Mouse (Mus musculus): ENCODE results near the gene Cyp1a1. TPM values are rescaled to one million over a fixed set of nuclear protein-coding genes. Genes with fewer than 3 reads are reported as not detected.

Cyp1a1 gene
- not detected for total RNA-seq (2021)

GRCm38 (mm10) chr9:57687751-57688150, at the start of gene Cyp1a1:
Gene Cyp1a1 (plus strand): TSS chr9:57687928.
- DNase-seq = no peak
- intact Hi-C loops (cut with DNase I) = no loop called here

DNA sequence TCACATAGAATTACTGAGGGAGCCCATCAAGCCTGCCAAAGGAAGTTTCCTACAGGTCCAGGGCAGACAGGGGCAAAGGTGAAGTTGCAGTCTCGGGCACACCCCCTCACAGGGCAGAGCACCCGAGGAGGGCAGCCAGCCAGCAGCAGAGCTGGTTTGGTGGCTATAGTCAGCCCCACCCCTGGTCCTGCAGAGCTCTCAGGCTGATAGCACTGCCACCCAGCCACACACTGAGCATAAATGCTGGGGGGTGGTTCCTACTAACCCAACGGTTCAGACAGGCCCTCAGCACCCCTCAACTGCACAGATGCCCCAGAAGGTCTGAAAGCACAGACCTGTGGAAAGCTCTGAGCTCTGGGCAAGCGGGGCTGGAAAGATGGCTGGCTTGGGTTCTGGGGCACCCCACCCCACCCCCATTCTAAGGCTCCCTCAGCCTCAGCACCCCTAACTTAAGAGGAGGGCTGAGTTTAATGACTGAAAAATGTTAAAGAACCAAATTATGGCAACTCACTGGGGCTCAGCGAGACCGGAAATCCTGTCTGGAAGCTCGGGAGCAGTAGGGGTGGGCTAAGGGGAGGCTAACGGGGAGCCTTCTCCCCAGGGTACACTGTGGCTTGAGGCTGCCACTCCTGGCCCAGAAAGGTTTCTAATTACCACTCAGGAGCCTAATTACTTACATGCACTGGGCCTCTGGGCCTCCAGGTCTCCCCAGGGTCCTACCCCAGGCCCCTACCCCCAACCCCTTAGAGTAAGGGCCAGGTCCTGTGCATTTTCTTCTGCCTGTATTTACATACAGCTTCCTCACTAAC, 48.9 kb upstream of the Cyp1a1 start:
- no peak for DNase-seq

GRCm38 (mm10) chr9:57639661-57640328, 47.9 kb upstream of the Cyp1a1 start:
- intact Hi-C loops (cut with DNase I) = no loop called here

More for the DNA sequence above, 48.9 kb upstream of the Cyp1a1 start:
- intact Hi-C loops (cut with DNase I) = no loop called here

DNA sequence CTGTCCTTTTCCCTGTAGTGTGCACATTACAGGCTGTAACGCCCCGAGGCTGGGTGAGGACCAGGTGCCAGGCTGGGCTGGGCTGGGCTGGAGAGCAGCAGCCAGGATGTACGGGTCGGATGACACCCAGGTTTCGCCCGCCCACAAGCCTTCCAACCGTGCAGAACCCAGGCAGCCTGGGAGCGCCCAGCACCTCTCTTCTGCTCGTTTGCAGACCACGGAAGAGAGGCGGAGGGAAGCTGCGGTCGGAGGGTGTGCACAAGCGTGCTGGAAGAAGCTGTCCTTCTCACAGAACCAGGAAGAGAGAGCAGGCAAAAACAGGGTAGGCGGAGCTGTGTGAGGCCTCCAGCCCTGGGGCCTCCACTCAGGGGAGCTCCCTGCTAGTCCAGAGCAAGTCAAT, 47.3 kb upstream of the Cyp1a1 start:
- intact Hi-C loops (cut with DNase I) = no loop called here
- peak; percentile 66 to 71 for DNase-seq

More at GRCm38 (mm10) chr9:57639661-57640328, 47.9 kb upstream of the Cyp1a1 start:
- DNase-seq = no peak

- DNase-seq = no peak
- intact Hi-C loops (cut with DNase I) = no loop called here
These were observed 46.7 kb upstream of the Cyp1a1 start for GRCm38 (mm10) chr9:57641022-57641421.

DNA sequence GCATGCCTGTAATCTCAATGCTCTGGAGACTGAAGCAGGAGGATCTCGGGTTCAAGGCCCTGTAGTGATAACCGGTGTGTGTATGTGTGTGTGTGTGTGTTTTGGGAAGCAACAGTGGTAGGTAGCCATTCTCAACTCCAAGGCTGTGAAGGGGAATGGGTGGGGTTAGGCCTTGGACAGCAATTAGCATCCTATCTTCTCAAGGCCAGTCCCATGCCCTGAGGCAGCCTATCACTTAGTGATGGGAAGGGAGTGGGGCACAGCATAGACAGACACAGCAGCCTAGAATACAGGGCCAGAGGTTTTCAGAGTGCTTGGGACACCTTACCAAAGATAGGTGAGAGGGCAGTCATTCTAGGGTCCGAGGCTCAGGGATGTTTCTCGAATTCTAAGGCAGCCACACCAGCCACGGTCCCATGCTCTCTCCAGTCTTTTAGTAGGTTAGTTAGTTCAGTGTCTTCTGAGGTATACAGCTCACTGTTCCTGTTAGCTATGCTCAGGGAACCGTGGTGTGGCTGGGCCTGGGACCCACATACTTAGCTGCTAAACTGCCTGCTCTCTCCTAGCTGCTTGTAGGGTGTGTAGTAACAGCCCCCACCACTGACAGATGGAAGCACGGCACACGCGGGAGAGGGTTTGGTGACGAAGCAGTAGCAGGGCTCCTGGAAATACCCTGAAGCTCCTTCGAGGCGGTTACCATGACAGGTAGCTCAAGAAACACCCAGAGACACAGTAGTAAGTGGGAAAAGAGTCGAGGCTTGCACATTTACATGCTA, 45.8 kb upstream of the Cyp1a1 start:
- intact Hi-C loops (cut with DNase I) = no loop called here
- DNase-seq = no peak

DNA sequence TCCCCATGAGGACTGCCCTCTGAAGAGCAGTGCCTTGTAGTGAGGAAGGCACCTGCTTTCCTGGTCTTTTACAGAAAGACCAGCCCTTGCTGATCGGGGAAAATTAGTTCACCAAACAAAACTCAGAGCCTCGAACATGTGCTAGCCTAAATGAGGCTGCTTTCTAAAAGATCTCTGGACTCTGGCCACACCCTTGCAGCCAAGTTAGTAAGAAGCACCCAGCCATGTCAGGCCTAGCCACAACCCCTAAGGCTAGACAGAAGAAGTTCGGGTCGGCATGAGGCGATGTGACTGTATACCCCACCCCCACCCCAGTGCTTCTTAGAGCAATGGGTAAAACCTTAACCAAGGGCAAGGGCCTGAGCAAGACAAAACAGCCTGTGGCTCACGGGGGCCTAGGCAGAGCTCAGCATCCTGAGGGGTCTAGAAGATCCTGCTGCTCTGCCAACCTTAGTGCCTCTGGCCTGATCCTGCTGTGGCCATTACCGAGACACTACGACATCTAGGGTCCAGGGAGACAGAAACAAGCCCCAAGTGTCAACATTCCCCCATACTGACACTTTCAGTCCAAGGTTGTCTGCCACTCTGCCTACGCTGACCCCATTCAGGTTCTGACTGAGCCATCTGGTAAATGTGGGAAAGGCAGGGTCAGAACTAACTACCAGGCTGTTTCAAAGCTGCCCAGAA, 44.4 kb upstream of the Cyp1a1 start:
- no peak for DNase-seq
- intact Hi-C loops (cut with DNase I) = no loop called here

GRCm38 (mm10) chr9:57643856-57644180, 43.9 kb upstream of the Cyp1a1 start:
- intact Hi-C loops (cut with DNase I) = loop anchor here (2.0 kb wide), 1 partner anchor 55 kb away; the partner anchor contains the start of gene Ulk3
- no peak for DNase-seq

GRCm38 (mm10) chr9:57644442-57644943, 43.2 kb upstream of the Cyp1a1 start:
- intact Hi-C loops (cut with DNase I) = loop anchor here (2.0 kb wide), 1 partner anchor 56 kb away; the partner anchor contains the start of gene Ulk3

DNA sequence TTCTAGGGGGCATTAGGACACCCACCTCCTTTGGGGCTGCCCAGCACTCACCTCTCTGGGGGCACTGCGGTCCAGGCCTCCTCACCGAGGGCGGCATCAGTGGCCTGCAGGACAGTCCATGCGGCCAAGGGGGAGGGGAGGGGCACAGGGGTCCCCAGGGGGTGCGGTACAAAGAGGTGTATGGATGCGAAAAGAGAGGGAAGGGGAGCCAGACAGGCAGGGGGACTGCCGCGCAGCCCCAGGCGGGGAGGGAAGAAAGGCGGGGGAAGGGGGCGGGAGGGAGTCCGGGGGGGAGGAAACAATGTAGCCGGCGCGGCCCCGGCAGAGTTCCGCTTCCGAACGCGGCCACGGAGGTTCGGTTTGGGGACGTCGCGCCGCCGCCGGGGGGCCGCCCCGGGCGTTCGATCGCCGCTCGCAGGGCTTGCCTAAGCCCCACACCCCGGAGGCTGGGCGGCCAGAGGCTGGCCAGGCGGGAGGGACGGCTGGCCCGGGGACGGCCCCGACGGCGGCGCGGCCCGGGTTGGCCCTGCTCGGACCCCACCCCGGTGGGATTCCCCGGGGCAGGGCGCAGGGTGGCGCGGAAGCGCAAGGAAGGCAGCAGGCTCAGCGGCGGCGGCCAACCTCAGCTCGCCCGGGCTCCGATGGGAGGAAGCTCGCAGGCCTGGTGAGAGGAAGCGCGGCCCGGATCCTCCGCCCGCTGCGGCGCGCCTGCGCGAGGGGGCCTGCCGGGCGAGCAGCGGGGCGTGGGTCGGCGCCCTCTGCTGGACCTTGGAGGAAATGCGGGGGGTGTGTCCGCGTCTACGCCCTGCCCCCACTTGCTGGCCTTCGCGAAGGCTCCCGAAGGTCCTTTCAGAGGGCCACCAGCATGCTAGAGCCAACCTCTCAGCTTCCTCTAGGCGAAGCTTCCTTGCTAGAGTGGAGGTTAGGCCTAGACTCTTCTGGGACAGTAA, 42.5 kb upstream of the Cyp1a1 start:
- peak; percentile 96 for DNase-seq
- intact Hi-C loops (cut with DNase I) = loop anchor here (1.0 to 2.0 kb wide), 2 partner anchors 16 to 56 kb away; partner anchors contain the start of gene Ulk3

More at GRCm38 (mm10) chr9:57644442-57644943, 43.2 kb upstream of the Cyp1a1 start:
- no peak for DNase-seq

DNA sequence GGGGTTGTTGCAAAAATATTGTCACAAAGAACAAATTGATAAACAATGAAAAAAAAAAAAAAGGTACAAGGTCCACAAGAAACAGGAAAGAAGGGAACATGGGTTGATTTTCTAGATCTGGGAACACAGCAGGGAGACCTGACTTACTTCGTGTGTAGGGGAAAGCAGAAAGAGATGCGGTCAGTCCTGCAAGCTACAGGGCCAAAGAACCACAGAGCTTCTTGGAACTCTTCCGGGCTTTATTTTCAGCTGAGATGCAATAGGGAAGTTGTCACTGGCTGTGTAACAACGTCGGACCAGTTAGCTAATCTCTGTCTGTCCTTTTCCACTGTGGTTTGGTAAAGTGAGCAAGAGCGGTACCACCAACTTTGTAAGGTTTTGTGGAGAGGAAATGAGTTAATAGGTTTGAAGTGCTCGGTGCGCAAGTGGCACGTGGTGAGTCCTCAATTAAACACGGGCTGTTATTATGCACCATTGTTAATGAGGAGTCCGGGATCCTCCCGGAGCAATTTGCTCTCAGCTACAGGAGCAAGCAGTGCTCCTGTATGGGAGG, 41.1 kb upstream of the Cyp1a1 start:
- DNase-seq = no peak
- intact Hi-C loops (cut with DNase I) = no loop called here

- intact Hi-C loops (cut with DNase I) = no loop called here
- DNase-seq = no peak
These were observed 40.2 kb upstream of the Cyp1a1 start for GRCm38 (mm10) chr9:57647286-57648108.

GRCm38 (mm10) chr9:57650130-57650785, 37.5 kb upstream of the Cyp1a1 start:
- DNase-seq = no peak
- intact Hi-C loops (cut with DNase I) = no loop called here

DNA sequence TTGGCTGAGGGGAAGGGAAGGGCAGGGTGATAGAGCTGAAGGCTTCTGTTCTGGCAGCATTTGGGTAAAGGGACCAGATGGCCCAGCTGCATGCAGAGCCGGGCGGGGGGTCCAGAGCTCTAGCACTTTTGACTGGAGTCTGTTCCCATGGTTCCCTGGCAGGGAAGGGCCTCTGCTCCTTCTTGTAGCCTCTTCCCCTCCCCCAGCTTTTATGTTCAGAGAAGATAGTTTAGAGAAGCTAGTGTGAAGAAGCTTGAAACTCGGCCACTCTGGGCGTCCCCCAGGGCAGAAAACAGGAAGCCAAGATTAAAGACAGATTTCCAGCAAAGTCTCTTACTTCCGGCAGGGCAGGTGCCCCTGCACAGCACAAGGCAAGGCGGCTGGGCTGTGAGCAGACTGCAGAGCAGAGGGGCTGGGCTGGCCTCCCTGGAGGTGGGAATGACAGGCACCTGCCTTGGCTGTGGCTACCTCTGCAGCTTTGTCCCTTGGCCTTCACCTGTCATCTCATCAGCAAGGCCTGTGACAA, 36.9 kb upstream of the Cyp1a1 start:
- intact Hi-C loops (cut with DNase I) = no loop called here
- peak in 1 of 2 experiments; percentile 34 for DNase-seq

- intact Hi-C loops (cut with DNase I) = no loop called here
- peak in 1 of 2 experiments; percentile 6 for DNase-seq
These were observed 35.4 kb upstream of the Cyp1a1 start for GRCm38 (mm10) chr9:57652351-57652750.

DNA sequence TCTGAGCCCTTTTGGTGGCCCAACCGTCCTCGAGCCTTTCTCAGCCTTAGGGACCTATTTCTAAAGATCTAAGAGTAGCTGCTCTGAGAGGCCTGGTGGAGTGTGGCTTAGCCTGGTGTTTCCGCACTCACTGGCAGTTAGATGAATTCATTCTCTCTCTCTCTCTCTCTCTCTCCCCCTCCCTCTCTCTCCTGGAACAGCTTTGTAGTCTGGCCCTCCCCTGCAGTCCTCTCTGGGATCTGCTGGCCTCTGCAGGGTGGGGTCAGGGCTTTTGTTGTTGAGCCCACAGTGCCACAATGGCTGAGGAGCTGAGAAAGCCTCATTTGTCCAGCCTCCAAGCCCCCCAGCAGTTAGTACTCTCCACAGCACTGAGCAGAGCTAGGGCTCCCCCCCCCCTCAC, 34.9 kb upstream of the Cyp1a1 start:
- intact Hi-C loops (cut with DNase I) = no loop called here
- DNase-seq = no peak

- no peak for DNase-seq
- intact Hi-C loops (cut with DNase I) = no loop called here
These were observed 34.4 kb upstream of the Cyp1a1 start, which contains the start of gene Csk for GRCm38 (mm10) chr9:57653283-57653682. Gene Csk (minus strand): TSS chr9:57653631.
